Mouse (Mus musculus) hindbrain, embryonic 11.5 days (tissue): ENCODE data around the gene Gm10722. TPM values are rescaled to one million over a fixed set of nuclear protein-coding genes. Genes with fewer than 3 reads are reported as not detected.
A peak's percentile ranks its signal among the peaks of the same experiment; 100 is the strongest.
"Not testable (repeated sequence)": the region's sequence is repeated elsewhere in the genome, so short reads cannot be mapped to it uniquely, and the experiment has no call there.

Experiments used
- ATAC-seq: fragments of 200-750 bp; cut with Nextera tagmentation; 2 replicates; pipeline ENCODE4 v1.8.0; 2017; ENCODE audit warnings: mild to moderate bottlenecking, moderate TSS enrichment, moderate library complexity; ENCODE audit not compliant: low FRiP score
- DNase-seq: peaks from one replicate; pipeline ENCODE4 v3.0.0-alpha.2; 2015; ENCODE audit warnings: low spot score
- H3K27ac ChIP-seq: fragments of 300-500 bp; sonication (generic); 2 replicates; pipeline ENCODE4 v1.5.1; 2014; ENCODE audit warnings: mild to moderate bottlenecking, low read depth, low read length
- H3K27me3 ChIP-seq: fragments of 300-500 bp; sonication (generic); 2 replicates; pipeline ENCODE4 v1.6.1; 2014; ENCODE audit warnings: mild to moderate bottlenecking, low read length, moderate library complexity, mixed read lengths; ENCODE audit not compliant: control insufficient read depth, insufficient read depth
- H3K36me3 ChIP-seq: fragments of 300-500 bp; sonication (generic); 2 replicates; pipeline ENCODE4 v1.6.1; 2014; ENCODE audit warnings: mild to moderate bottlenecking, low read length, moderate library complexity, mixed read lengths; ENCODE audit not compliant: control insufficient read depth, insufficient read depth
- H3K4me1 ChIP-seq: fragments of 300-500 bp; sonication (generic); replicated peaks from 2 replicates; pipeline ENCODE4 v1.6.1; 2014; ENCODE audit warnings: low read length, mixed read lengths; ENCODE audit not compliant: control insufficient read depth, insufficient read depth
- H3K4me2 ChIP-seq: fragments of 300-500 bp; sonication (generic); replicated peaks from 2 replicates; pipeline ENCODE4 v1.6.1; 2014; ENCODE audit warnings: mild to moderate bottlenecking, low read depth, low read length
- H3K4me3 ChIP-seq: fragments of 300-500 bp; sonication (generic); 2 replicates; pipeline ENCODE4 v1.5.1; 2014; ENCODE audit warnings: low read depth, low read length
- H3K9ac ChIP-seq: fragments of 300-500 bp; sonication (generic); 2 replicates; pipeline ENCODE4 v1.6.1; 2014; ENCODE audit warnings: low read depth, low read length
- H3K9me3 ChIP-seq: fragments of 300-500 bp; sonication (generic); 2 replicates; pipeline ENCODE4 v1.6.1; 2016; ENCODE audit warnings: low read length; ENCODE audit not compliant: control insufficient read depth
- WGBS: fragments of 180-500 bp; shearing (Covaris S2); extraction: QIAGEN DNeasy Blood & Tissue Kit; methylation state at CpG from one replicate; pipeline ENCODE4 v1.1.7; 2014; 5-methylcytosine and 5-hydroxymethylcytosine counted together
- polyA plus RNA-seq: library from polyadenylated mRNA; unstranded; fragments of >200 nt; fragmentation: Nextera tagmentation; extraction: Ambion mirVana; gene quantifications from 2 replicates; pipeline ENCODE4 v1.2.1, GENCODE M21; 2014

Gm10722 gene
- not detected in 2 replicates for polyA plus RNA-seq

DNA sequence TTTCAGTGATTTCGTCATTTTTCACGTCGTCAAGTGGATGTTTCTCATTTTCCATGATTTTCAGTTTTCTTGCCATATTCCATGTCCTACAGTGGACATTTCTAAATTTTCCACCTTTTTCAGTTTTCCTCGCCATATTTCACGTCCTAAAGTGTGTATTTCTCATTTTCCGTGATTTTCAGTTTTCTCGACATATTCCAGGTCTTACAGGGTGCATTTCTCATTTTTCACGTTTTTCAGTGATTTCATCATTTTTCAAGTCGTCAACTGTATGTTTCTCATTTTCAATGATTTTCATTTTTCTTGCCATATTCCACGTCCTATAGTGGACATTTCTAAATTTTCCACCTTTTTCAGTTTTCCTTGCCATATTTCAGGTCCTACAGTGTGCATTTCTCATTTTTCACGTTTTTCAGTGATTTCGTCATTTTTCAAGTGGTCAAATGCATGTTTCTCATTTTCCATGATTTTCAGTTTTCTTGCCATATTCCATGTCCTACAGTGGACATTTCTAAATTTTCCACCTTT, at the start of gene Gm10722:
Gene Gm10722, plus strand, starts transcription at position 478 of the 528 bp plus-strand sequence.
- not testable (repeated sequence) for H3K9ac ChIP-seq, H3K36me3 ChIP-seq, H3K4me2 ChIP-seq, H3K4me3 ChIP-seq, ATAC-seq, H3K27ac ChIP-seq, H3K9me3 ChIP-seq, H3K4me1 ChIP-seq, H3K27me3 ChIP-seq
- 66% methylated on average over 12 of the region's 12 CpGs for WGBS
- peak; percentile 58 for DNase-seq

DNA sequence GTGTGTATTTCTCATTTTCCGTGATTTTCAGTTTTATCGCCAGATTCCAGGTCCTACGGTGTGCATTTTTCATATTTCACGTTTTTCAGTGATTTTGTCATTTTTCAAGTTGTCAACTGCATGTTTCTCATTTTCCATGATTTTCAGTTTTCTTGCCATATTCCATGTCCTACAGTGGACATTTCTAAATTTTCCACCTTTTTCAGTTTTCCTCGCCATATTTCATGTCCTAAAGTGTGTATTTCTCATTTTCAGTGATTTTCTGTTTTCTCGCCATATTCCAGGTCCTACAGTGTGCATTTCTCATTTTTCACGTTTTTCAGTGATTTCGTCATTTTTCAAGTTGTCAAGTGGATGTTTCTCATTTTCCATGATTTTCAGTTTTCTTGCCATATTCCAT, 284 bp downstream of the Gm10722 start:
- H3K4me3 ChIP-seq, H3K4me1 ChIP-seq, H3K4me2 ChIP-seq, H3K27ac ChIP-seq, H3K36me3 ChIP-seq, H3K9me3 ChIP-seq, ATAC-seq, H3K27me3 ChIP-seq, DNase-seq, H3K9ac ChIP-seq: not testable (repeated sequence)
- 67% methylated on average over 8 of the region's 8 CpGs for WGBS

DNA sequence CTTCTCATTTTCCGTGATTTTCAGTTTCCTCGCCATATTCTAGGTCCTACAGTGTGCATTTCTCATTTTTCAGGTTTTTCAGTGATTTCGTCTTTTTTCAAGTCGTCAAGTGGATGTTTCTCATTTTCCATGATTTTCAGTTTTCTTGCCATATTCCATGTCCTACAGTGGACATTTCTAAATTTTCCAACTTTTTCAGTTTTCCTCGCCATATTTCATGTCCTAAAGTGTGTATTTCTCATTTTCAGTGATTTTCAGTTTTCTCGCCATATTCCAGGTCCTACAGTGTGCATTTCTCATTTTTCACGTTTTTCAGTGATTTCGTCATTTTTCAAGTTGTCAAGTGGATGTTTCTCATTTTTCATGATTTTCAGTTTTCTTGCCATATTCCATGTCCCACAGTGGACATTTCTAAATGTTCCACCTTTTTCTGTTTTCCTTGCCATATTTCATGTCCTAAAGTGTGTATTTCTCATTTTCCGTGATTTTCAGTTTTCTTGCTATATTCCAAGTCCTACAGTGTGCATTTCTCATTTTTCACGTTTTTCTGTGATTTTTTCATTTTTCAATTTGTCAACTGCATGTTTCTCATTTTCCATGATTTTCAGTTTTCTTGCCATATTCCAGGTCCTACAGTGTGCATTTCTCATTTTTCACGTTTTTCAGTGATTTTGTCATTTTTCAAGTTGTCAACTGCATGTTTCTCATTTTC, 1.4 kb downstream of the Gm10722 start:
- not testable (repeated sequence) for H3K27me3 ChIP-seq, H3K27ac ChIP-seq, H3K9ac ChIP-seq, H3K9me3 ChIP-seq, H3K36me3 ChIP-seq, H3K4me1 ChIP-seq, H3K4me2 ChIP-seq, H3K4me3 ChIP-seq
- ATAC-seq (peak; percentile 90), DNase-seq (peak; percentile 82)
- WGBS, result 56% methylated on average over 8 of the region's 11 CpGs

DNA sequence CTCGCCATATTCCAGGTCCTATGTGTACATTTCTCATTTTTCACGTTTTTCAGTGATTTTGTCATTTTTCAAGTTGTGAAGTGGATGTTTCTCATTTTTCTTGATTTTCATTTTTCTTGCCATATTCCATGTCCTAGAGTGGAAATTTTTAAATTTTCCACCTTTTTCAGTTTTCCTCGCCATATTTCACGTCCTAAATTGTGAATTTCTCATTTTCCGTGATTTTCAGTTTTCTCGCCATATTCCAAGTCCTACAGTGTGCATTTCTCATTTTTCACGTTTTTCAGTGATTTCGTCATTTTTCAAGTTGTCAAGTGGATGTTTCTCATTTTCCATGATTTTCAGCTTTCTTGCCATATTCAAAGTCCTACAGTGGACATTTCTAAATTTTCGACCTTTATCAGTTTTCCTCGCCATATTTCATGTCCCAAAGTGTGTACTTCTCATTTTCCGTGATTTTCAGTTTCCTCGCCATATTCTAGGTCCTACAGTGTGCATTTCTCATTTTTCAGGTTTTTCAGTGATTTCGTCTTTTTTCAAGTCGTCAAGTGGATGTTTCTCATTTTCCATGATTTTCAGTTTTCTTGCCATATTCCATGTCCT, 2.2 kb downstream of the Gm10722 start, which contains the start of gene Gm11168:
Gene Gm11168, plus strand, starts transcription at position 553 of the 603 bp plus-strand sequence.
- WGBS, result 70% methylated on average over 6 of the region's 14 CpGs
- not testable (repeated sequence) for H3K4me3 ChIP-seq, H3K9me3 ChIP-seq, H3K36me3 ChIP-seq, H3K4me2 ChIP-seq, H3K4me1 ChIP-seq, H3K27ac ChIP-seq, H3K27me3 ChIP-seq, ATAC-seq, DNase-seq, H3K9ac ChIP-seq

DNA sequence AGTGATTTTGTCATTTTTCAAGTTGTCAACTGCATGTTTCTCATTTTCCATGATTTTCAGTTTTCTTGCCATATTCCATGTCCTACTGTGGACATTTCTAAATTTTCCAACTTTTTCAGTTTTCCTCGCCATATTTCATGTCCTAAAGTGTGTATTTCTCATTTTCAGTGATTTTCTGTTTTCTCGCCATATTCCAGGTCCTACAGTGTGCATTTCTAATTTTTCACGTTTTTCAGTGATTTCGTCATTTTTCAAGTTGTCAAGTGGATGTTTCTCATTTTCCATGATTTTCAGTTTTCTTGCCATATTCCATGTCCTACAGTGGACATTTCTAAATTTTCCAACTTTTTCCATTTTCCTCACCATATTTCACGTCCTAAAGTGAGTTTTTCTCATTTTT, 5.5 kb downstream of the Gm10722 start:
- not testable (repeated sequence) for H3K36me3 ChIP-seq, H3K27me3 ChIP-seq, H3K4me1 ChIP-seq, H3K4me2 ChIP-seq, H3K9me3 ChIP-seq, DNase-seq, H3K27ac ChIP-seq, H3K9ac ChIP-seq, H3K4me3 ChIP-seq
- ATAC-seq, result 0 out of 2 replicates have a peak, but pooled peaks have one; percentile 1
- WGBS, result 84% methylated on average over 1 of the region's 5 CpGs

DNA sequence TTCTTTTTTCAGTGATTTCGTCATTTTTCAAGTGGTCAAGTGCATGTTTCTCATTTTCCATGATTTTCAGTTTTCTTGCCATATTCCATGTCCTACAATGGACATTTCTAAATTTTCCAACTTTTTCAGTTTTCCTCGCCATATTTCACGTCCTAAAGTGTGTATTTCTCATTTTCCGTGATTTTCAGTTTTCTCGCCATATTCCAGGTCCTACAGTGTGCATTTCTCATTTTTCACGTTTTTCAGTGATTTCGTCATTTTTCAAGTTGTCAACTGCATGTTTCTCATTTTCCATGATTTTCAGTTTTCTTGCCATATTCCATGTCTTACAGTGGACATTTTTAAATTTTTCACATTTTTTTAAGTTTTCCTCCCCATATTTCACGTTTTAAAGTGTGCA, 5.9 kb downstream of the Gm10722 start:
- ATAC-seq, result peak; percentile 79
- DNase-seq, H3K27ac ChIP-seq, H3K4me3 ChIP-seq, H3K9ac ChIP-seq, H3K27me3 ChIP-seq, H3K4me2 ChIP-seq, H3K36me3 ChIP-seq, H3K4me1 ChIP-seq, H3K9me3 ChIP-seq: not testable (repeated sequence)
- WGBS, result 60% methylated on average over 7 of the region's 8 CpGs

DNA sequence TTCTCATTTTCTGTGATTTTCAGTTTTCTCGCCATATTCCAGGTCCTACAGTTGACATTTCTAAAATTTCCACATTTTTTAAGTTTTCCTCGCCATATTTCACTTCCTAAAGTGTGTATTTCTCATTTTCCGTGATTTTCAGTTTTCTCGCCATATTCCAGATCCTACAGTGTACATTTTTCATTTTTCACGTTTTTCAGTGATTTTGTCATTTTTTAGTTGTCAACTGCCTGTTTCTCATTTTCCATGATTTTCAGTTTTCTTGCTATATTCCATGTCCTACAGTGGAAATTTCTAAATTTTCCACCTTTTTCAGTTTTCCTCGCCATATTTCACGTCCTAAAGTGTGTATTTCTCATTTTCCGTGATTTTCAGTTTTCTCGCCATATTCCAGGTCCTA, 6.5 kb downstream of the Gm10722 start:
- H3K4me1 ChIP-seq, H3K36me3 ChIP-seq, H3K4me3 ChIP-seq, ATAC-seq, H3K9me3 ChIP-seq, H3K9ac ChIP-seq, H3K27me3 ChIP-seq, H3K4me2 ChIP-seq, H3K27ac ChIP-seq: not testable (repeated sequence)
- peak; percentile 42 for DNase-seq
- 76% methylated on average over 7 of the region's 9 CpGs for WGBS

DNA sequence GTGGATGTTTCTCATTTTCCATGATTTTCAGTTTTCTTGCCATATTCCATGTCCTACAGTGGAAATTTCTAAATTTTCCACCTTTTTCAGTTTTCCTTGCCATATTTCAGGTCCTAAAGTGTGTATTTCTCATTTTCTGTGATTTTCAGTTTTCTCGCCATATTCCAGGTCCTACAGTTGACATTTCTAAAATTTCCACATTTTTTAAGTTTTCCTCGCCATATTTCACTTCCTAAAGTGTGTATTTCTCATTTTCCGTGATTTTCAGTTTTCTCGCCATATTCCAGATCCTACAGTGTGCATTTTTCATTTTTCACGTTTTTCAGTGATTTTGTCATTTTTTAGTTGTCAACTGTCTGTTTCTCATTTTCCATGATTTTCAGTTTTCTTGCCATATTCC, 8.6 kb downstream of the Gm10722 start:
- not testable (repeated sequence) for H3K36me3 ChIP-seq, H3K27me3 ChIP-seq, H3K4me1 ChIP-seq, DNase-seq, H3K27ac ChIP-seq, H3K9ac ChIP-seq, H3K4me2 ChIP-seq, H3K4me3 ChIP-seq, H3K9me3 ChIP-seq
- peak; percentile 62 for ATAC-seq
- WGBS, result no CpG with 5 or more reads among the region's 5 CpGs
